Mouse (Mus musculus): Measurements from ENCODE around the gene Cryzl1.

DNA sequence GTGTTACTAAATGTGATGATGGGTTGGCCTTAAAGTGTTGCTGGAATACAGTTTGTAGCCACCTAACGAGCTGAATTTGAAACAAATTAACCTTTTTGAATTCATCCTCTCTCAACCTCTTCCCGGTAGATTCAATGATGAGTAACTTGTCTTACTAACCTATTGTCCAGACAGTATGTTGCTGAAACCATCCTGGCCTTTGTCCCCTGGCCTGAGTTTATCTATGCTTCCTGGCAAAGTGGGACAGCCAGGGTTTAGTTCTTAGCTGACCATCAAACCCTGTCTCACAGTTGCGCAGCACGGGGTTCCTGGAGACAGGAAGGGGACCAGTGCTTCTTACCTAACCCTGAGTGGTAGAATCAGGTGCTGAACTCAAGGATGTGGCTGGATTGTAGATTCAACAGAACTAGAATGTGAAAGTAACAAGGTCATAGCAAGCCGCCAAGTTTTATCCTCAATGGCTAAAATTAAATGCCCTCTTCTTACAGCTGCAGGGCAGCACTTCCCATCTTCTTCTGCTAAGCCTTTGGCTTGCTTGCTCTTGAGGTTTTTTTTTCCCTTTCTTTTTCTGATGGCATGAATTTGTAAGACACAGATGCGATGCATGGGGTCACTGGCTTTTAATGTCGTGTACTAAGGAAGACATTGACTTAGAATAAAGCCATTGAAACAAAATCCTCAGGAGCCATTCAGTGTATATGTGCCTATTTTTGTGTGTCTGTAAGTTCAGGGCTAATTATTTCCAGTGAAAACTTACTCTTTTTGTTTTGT, 7.5 kb upstream of the Cryzl1 start:
- TF ChIP-seq CTCF (IDR thresholded peaks at IDR 0.05) (no peak), EP300 (IDR thresholded peaks at IDR 0.05; ENCODE audit: insufficient read depth, low read depth, low read length) (no peak), POLR2A (IDR thresholded peaks at IDR 0.05; ENCODE audit: insufficient read depth, low read depth, low read length) (no peak)
